Mouse (Mus musculus): ENCODE data around the gene C2cd4c. TPM values are rescaled to one million over a fixed set of nuclear protein-coding genes. Genes with fewer than 3 reads are reported as not detected.

Gene C2cd4c
- polyA plus RNA-seq, 1 experiment from 2014 or later, result not detected

Other genes with a start within 250 kb of the C2cd4c start
- gene Vmn2r83, start 145.3 kb downstream of the C2cd4c start, polyA plus RNA-seq (2015; fragmentation: Nextera tagmentation; extraction: Ambion mirVana), result not detected in 2 replicates
- 25.3 and 25.9 TPM in 2 replicates for gene Plpp2, start 80.2 kb downstream of the C2cd4c start, polyA plus RNA-seq (2015; fragmentation: Nextera tagmentation; extraction: Ambion mirVana)
- 70.3 and 71.4 TPM in 2 replicates for gene Mier2, start 58.8 kb downstream of the C2cd4c start, polyA plus RNA-seq (2015; fragmentation: Nextera tagmentation; extraction: Ambion mirVana)
- not detected in 2 replicates for gene Theg, start 26.7 kb downstream of the C2cd4c start, polyA plus RNA-seq (2015; fragmentation: Nextera tagmentation; extraction: Ambion mirVana)
- gene Shc2, start 23.9 kb upstream of the C2cd4c start, polyA plus RNA-seq (2015; fragmentation: Nextera tagmentation; extraction: Ambion mirVana), result 11.8 and 12.5 TPM in 2 replicates
- gene Odf3l2, start 31.7 kb upstream of the C2cd4c start, polyA plus RNA-seq (2015; fragmentation: Nextera tagmentation; extraction: Ambion mirVana), result not detected in 2 replicates
- 8.4 and 9.1 TPM in 2 replicates for gene Madcam1, start 50.5 kb upstream of the C2cd4c start, polyA plus RNA-seq (2015; fragmentation: Nextera tagmentation; extraction: Ambion mirVana)
- 62.4 and 63.6 TPM in 2 replicates for gene Tpgs1, start 55.3 kb upstream of the C2cd4c start, polyA plus RNA-seq (2015; fragmentation: Nextera tagmentation; extraction: Ambion mirVana)
- 94.8 and 96.8 TPM in 2 replicates for gene Cdc34, start 68.2 kb upstream of the C2cd4c start, polyA plus RNA-seq (2015; fragmentation: Nextera tagmentation; extraction: Ambion mirVana)
- 0.89 and 1.5 TPM in 2 replicates for gene Gzmm, start 75.0 kb upstream of the C2cd4c start, polyA plus RNA-seq (2015; fragmentation: Nextera tagmentation; extraction: Ambion mirVana)
- 837 and 902 TPM in 2 replicates for gene Bsg, start 90.5 kb upstream of the C2cd4c start, polyA plus RNA-seq (2015; fragmentation: Nextera tagmentation; extraction: Ambion mirVana)
- gene Hcn2, start 102.6 kb upstream of the C2cd4c start, polyA plus RNA-seq (2015; fragmentation: Nextera tagmentation; extraction: Ambion mirVana), result 0.07 and 0.13 TPM in 2 replicates
- gene Polrmt, start 132.6 kb upstream of the C2cd4c start, polyA plus RNA-seq (2015; fragmentation: Nextera tagmentation; extraction: Ambion mirVana), result 41.6 and 46.6 TPM in 2 replicates
- gene Fgf22, start 141.1 kb upstream of the C2cd4c start, polyA plus RNA-seq (2015; fragmentation: Nextera tagmentation; extraction: Ambion mirVana), result 2.5 and 3.9 TPM in 2 replicates
- gene Rnf126, start 152.9 kb upstream of the C2cd4c start, polyA plus RNA-seq (2015; fragmentation: Nextera tagmentation; extraction: Ambion mirVana), result 110 and 127 TPM in 2 replicates
- 20.1 and 20.2 TPM in 2 replicates for gene Fstl3, start 163.2 kb upstream of the C2cd4c start, polyA plus RNA-seq (2015; fragmentation: Nextera tagmentation; extraction: Ambion mirVana)
- 0.07 TPM in 1 of 2 replicates, not detected in the other for gene Prss57, start 176.9 kb upstream of the C2cd4c start, polyA plus RNA-seq (2015; fragmentation: Nextera tagmentation; extraction: Ambion mirVana)
- 88.1 and 96.6 TPM in 2 replicates for gene Palm, start 179.5 kb upstream of the C2cd4c start, polyA plus RNA-seq (2015; fragmentation: Nextera tagmentation; extraction: Ambion mirVana)
- 5.4 and 7.8 TPM in 2 replicates for gene Misp, start 207.0 kb upstream of the C2cd4c start, polyA plus RNA-seq (2015; fragmentation: Nextera tagmentation; extraction: Ambion mirVana)
- 299 and 325 TPM in 2 replicates for gene Ptbp1, start 240.4 kb upstream of the C2cd4c start, polyA plus RNA-seq (2015; fragmentation: Nextera tagmentation; extraction: Ambion mirVana)

All from embryonic facial prominence, embryonic 15.5 days (tissue).